Comparison of ENCODE assay signal across 16 mouse cellular contexts in genomic region chr8:81849976-81850375, GRCm38 (mm10).
"Had no signal": no experiment of that assay in that cellular context is flagged by ENCODE, and none has a peak within 500 bp of the region (broad histone marks: within the 10 kb centered on the region; RNA-seq: fewer than 3 reads in every experiment).

No protein-coding gene starts in this region.

- H3K9me3 ChIP-seq: limb, embryonic 12.5 days; liver, embryonic 15.5 days; megakaryocyte, embryonic 14.5 days; midbrain, embryonic 15.5 days; neural tube, embryonic 12.5 days had no signal

- H3K4me2 ChIP-seq: limb, embryonic 12.5 days; liver, embryonic 15.5 days; midbrain, embryonic 11.5 days; midbrain, embryonic 15.5 days; neural tube, embryonic 12.5 days had no signal

- H3K27ac ChIP-seq: kidney, postnatal 0 days; limb, embryonic 12.5 days; liver, embryonic 15.5 days; macrophage; midbrain, embryonic 15.5 days; neural tube, embryonic 12.5 days had no signal

- ATAC-seq: midbrain, embryonic 15.5 days had no signal

- H3K36me3 ChIP-seq: limb, embryonic 12.5 days; liver, embryonic 15.5 days; midbrain, embryonic 15.5 days; neural tube, embryonic 12.5 days had no signal

- H3K9ac ChIP-seq: limb, embryonic 12.5 days; liver, embryonic 15.5 days; midbrain, embryonic 15.5 days; neural tube, embryonic 12.5 days had no signal

- H3K27me3 ChIP-seq: limb, embryonic 12.5 days; liver, embryonic 15.5 days; megakaryocyte, embryonic 14.5 days; midbrain, embryonic 15.5 days; neural tube, embryonic 12.5 days had no signal

- H3K4me3 ChIP-seq: limb, embryonic 12.5 days; liver, embryonic 15.5 days; megakaryocyte, embryonic 14.5 days; midbrain, embryonic 15.5 days; neural tube, embryonic 12.5 days had no signal

- H3K4me1 ChIP-seq: limb, embryonic 12.5 days; liver, embryonic 15.5 days; midbrain, embryonic 15.5 days; neural tube, embryonic 12.5 days had no signal

- DNase-seq: kidney, adult 8-10 months; kidney, postnatal 36 days; layer of hippocampus, adult 9-11 months; layer of hippocampus, postnatal 36 days; lung, adult 2 months; lung, postnatal 14 days; thymus, adult 2 months; thymus, postnatal 25 days had no signal
